Mouse (Mus musculus): ENCODE results near the gene Hgfac.
A peak's percentile ranks its signal among the peaks of the same experiment; 100 is the strongest.

DNA sequence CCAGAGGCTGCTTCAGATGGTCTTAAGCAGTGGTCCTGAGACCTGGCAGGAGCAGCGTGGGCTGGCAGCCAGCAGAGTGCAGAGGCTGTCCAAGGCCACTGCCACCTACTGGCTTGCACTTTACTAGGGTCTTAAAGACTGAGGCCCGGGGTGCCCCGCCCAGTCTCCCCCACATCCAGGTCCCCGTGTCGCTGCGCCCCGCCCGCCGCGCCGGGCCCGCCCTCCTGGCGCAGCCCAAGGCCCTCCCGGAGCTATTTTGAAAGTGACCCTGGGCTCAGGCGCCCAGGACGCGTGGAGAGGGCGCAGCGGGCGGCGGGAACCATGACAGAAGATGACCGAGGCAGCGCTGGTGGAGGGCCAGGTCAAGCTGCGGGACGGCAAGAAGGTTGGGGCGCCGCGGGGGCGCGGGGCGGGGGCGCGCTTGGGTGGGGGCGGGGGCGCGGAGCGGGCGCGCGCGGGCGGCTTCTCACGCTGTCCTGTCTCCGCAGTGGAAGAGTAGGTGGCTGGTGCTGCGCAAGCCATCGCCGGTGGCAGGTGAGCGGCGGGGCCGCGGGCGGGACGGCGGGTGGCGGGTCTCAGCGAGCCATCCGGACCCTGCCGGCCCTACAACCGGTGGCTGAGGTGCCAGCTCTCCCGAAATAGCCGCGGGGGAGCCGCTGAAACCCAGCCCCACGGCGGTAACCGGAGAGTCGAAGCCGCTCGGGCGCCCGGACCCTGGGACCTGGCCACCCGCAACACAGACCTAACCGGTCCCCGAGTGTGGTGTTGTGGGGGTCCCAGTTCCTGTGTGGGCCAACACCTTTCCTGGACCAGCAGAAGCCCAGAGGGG, 15.5 kb downstream of the Hgfac start, which contains the start of gene Dok7:
- TF ChIP-seq EP300 (optimal IDR thresholded peaks at IDR 0.05), result no peak
- TF ChIP-seq CTCF (IDR thresholded peaks at IDR 0.05; ENCODE audit: low read depth), result peak; percentile 44; the same call in 1 of the 2 replicates
